Mouse (Mus musculus) c-Kit-positive CD71-positive TER-119-positive erythroid progenitor cells, embryonic 14.5 days (primary cell): ENCODE measurements around the gene Pycr2.
A peak's percentile ranks its signal among the peaks of the same experiment; 100 is the strongest.
"Not testable (repeated sequence)": the region's sequence is repeated elsewhere in the genome, so short reads cannot be mapped to it uniquely, and the experiment has no call there.

ENCODE experiments used
- DNase-seq: peaks from one replicate; pipeline ENCODE4 v3.0.0-alpha.2; 2013; ENCODE audit warnings: low spot score

Gene Pycr2

DNA sequence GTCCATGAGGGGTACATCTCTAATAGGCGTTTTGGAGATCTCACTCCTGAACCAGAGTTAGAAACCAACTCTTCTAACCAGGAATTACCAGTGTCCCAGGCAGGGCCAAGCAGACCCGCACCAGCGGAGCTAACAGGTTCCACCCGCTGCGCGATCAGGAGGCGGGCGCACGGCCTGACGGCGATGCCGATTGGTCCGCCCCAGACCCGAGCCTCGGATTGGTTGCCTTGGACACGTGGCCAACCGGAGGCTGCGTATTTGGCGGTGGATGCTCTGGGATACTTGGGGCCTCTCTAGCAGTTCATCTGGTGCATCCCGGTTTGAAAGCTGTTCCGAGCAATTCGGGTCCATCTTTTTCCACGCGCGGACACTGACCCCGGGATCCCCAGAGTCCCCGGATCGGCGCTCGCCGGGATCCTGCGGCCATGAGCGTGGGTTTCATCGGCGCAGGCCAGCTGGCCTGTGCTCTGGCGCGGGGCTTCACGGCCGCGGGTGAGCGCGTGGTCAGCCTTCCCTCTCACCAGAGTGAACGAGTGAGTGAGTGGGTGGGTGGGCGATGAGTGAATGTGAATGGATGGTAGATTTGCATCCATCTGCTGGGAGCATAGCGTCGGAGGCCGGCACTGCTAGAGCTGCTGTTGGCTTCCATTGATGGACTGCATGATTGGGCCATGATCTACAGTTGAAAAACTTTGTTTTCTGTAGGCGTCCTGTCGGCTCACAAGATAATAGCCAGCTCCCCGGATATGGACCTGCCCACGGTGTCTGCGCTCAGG lies at the start of gene Pycr2:
TSS of gene Pycr2 (plus strand) at position 255 of the 776 bp plus-strand sequence.
- DNase-seq: peak; percentile 93

DNA sequence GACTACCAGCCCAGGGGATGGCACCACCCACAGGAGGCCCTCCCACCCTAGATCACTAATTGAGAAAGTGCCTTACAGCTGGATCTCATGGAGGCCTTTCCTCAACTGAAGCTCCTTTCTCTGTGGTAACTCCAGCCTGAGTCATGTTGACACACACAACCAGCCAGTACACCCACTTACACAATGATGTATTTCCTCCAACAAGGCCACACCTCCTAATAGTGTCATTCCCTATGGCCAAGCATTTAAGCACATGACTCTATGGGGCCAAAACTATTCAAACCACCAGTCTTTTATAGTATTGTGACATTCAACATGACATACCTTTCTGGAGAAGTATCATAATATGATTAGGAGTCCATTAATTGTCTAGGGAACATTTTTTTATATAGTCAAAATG lies 45.3 kb upstream of the Pycr2 start:
- DNase-seq: no peak

DNA sequence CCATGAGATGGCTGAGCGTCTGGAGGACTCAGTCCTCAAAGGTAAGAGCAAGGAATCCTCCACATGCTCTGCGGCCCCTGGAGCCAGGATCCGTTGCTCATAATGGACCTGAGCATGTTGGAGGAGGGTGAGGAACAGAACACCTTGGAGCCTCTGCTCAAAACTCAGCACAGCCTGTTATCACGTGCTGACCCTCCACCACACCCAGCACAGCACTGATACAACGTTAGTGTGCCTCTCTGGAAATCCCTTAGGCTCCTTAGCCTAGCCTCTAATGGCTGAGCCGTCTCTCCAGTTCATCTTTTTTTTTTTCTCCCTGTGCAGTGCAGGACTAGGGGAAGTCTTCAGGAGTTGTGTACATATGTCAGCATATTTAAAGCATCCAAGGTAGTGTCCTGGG lies 44.1 kb upstream of the Pycr2 start:
- DNase-seq: no peak

DNA sequence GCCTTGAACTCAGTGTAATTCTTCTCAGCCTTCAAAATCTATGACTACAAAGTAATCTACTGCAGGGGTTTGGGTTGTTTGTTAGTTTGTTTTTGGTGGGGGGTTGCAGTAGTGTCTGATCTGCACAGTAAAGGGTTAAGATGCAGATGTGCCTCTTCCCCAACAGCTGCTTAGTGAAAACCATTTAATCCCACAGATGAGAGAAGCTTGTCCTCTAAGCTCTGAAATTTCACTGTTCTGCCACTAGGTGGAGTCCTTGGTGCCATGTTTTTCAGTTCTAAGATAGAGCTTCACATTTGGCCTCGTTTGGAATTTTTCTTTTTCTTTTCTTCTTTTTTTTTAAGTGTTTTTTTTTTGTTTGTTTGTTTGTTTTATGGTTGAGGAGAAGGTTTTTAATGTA lies 40.5 kb upstream of the Pycr2 start:
- peak; percentile 71 for DNase-seq

DNA sequence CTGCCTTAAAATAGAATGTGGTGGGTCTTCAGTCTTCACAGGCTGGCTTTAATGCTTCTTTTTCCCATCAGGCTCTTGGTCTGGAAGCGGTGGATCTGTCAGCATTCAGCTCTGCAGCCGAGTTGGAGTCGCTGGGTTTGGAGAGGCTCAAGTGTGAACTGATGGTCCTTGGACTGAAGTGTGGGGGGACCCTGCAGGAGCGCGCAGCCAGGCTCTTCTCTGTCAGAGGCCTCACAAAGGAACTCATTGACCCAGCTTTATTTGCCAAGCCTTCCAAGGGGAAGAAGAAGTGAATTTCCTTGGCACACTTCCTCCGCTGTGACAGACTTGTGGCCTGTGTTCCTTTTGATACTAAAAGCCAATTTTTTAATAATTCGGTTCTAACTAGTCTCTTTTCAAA lies 38.1 kb upstream of the Pycr2 start:
- DNase-seq: no peak

DNA sequence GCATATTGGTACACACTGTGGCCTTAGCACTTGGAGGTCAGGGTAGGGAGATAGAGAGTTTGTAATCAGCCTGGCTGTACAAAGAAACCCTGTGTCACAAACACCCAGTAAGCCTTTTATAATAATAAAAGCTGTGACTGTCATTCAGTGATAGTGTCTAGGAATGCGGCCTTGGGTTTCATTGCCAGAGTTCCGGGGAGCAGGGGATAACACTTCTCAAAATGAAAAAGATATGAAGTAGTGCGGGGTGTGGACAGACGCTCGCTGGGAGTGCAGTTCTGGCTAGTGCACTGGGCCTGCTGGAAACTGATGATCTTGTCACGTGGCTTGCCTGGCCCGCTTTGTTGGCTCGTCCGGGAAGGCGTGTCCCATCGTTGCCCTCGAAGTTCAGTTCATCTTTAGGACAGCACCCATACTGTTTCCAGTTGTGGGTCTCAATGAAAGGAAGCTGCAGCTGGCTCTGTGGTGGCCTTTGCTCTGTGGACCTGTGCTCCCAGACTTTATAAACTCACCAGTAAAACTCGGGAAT lies 33.9 kb upstream of the Pycr2 start:
- no peak for DNase-seq

DNA sequence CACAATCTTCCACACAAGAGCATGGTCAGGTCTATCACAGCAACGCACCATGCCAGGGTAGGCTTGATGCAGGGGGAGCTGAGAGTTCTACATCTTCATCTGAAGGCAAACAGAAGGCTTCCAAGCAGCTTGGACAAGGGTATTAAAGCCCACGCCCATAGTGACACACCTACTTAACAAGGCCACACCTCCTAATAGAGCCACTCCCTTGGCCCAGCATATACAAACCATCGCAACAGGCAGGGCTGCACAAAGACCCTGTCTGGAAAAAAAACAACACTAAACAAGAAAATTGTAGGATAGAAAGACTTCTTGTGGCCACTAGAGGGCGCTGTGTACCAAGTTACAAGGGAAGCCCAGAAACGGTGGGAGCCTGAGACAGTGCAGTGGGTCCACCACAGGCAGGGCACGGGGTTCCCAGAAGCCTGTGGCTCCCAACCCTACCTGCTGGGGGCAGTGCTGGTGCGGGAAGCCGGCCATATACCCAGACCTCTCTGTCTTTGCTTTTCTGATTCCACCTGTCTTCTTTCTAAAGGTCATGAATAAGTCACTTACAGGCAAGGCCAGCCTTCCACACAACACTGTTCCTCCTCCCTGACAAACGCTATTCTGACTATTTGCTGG lies 30.1 kb upstream of the Pycr2 start:
- peak; percentile 81 for DNase-seq

DNA sequence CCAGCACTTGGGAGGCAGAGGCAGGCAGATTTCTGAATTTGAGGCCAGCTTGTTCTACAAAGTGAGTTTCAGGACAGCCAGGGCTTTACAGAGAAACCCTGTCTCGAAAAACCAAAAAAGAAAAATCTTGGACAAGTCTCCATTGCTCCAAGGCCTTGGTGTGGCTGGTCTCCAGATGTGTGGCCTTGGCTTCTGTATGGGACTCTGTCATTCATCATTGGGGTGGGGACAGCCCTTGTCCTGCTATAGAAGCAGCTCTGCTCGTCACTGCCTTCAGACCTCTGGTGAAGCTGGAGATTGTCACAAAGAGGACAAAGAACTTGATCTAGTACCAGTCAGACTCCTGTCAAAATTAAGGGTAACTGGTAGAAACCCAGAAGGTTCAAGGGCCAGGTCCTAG lies 29.5 kb upstream of the Pycr2 start:
- DNase-seq: no peak

DNA sequence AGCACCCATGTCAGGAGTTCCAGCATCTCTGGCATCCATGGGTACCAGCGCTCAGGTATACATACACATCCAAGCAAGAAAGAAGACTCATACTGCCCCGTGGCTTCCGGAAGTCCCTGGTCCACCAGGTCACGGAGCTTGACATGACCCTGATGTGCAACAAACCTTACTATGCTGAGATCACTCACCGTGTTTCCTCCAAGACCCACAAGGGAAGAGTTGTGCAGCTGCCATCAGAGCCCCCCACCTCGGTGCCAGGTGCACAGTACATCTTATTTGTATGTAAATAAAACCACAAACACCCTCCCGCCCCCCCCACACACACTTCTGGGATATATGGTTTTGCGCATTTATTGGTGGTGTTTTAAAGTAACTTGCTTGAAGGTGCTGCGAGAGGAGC lies 29.0 kb upstream of the Pycr2 start:
- no peak for DNase-seq

DNA sequence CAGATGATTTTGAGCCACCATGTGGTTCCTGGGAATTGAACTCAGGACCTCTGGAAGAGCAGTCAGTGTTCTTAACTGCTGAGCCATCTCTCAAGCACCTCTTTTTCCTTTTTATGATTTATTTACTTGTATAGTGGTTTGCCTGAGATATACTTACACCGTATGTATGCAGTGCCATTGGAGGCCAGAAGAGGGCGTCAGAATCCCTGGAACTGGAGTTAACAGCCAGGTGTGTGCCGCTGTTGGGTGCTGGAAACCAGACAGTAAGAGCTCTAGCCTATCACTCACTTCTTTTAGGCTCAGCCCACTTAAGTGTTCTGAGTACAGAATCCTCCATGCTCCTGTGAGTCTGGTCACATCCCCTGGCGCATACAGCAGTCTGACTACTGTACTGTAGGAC lies 26.6 kb upstream of the Pycr2 start:
- DNase-seq: no peak

DNA sequence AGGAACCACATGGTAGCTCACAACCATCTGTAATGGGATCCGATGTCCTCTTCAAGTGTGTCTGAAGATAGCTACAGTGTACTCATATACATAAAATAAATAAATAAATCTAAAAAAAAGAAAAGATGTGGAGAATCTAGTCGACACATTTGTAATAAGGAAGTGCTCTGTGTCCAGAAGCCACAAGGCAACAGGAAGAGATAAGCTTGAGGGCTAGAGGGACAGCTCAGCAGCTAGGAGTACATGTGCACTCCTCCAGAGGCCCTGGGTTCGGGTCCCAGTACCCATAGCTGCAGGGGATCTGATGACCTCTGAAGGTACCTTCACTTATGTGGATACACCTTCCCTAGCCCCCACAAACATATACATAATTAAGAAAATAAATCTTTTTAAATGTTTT lies 22.3 kb upstream of the Pycr2 start:
- DNase-seq: no peak

DNA sequence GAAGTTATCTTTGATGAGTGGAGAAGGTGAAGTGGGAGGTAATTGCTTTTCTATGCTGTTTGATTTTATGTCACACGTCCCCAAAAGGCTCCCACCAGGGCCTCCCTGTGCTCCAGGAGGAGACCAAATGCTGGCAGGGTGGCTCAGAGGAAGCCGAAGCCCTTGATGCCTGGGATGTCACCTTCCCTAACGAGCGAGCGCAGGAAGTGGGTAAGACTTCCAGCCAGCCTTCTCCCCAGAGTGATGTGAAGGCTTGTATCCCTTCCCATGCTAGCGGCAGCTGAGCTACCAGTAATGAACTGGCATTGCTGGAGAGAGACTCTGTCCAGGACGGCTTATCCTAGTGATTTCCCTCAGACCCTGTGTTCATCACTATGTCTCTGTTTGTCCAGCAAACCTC lies 20.4 kb upstream of the Pycr2 start:
- no peak for DNase-seq

DNA sequence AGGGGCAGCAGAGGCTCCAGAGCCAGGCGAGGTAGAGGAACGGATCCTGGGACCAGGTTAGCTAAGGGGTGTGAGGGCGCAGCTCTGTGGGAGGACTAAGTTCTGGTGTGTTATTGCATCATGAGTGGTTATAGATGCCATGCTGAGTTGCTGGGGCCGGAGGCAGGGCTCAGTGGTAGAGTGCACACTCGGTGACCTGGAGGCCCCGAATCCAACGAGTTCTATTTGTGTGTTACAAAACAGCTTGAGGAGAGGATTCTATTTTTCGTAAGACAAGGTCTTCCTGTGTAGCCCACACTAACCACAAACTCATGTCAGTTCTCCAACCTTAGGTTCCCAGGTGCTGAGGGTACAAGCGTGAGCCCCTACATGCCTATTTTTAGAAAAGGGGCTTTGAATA lies 19.6 kb upstream of the Pycr2 start:
- no peak for DNase-seq

DNA sequence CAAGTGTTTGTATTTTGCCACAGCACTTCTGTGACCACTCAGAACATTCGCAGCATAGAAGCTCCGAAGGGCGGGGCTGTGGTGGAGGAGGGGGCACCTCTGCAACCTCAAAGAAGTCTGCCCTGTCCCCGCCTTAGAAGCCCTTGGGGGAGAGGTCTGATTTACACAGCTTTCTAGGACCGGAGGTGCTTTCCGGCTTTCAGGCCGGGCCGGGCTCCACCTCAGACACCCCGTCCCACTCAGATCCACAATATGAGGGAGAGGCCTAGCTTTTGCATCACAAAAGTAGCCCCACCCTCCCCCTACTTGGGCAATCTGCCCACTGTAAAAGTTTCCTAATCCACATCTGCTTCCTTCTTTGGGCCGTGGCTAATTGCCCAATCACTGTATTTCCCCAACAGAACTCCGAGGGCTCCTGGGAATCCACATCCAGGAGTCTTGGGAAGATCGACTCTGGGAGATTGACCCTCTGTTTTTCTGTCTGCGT lies 15.5 kb upstream of the Pycr2 start:
- no peak for DNase-seq

DNA sequence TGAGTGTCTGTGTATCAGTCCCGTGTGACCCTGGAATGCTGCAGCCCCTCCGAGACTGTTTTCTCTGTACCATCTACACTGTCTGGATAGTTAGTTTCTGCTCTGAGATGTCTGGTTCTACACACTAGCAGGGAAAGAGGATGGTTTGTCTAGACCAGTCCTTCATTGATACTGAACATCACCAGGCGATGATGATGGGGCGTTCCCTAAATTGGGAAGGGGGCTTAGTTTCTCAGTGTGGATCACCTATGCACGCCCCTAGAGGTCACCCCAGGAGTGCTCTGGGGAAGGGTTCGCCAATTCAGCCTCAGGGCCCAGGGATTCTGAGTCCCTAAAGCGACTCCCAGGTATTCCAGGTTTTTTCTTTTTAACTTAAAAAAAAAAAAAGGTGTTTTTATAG lies 14.9 kb upstream of the Pycr2 start:
- no peak for DNase-seq

DNA sequence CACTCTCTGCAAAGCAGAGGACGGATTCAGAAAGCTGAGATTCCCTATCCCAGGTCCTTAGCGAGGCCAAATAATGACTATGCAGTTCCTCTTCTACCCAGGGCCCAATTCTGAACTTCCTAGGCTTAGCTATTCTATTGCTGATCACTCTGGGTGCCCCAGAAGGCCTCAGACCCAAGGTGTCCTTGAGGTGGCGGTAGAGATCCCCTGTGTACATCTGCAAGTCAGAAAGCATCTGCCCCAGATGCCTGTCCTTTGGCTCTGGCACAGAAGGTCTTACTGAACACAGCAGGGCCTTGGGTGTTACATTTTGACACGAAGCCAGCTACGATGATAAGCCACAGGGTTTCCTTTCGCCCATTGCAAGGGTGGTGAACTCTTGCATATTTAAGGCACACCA lies 14.3 kb upstream of the Pycr2 start:
- no peak for DNase-seq

DNA sequence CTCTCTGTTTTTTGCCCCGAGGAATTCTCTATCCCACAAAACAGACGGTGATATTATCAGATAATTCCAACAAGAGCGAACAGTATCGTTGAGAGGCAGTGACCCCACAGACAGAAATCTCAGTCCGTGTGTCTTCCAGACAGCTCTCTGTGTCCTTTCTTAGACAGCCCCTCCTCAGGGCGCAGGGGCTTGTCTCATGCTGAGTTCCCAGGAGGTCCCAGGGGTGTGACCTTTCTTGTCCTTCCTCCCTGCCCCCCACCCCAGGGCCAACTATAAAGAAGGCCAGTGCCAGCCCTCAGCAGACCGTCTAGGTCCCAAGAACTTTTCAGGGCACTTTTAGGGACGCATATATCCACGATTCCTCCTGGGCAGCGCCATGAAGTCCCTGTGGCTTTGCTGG lies 11.3 kb upstream of the Pycr2 start, which contains the start of gene Lefty2:
TSS of gene Lefty2 (plus strand) at position 301 of the 400 bp plus-strand sequence.
- no peak for DNase-seq

DNA sequence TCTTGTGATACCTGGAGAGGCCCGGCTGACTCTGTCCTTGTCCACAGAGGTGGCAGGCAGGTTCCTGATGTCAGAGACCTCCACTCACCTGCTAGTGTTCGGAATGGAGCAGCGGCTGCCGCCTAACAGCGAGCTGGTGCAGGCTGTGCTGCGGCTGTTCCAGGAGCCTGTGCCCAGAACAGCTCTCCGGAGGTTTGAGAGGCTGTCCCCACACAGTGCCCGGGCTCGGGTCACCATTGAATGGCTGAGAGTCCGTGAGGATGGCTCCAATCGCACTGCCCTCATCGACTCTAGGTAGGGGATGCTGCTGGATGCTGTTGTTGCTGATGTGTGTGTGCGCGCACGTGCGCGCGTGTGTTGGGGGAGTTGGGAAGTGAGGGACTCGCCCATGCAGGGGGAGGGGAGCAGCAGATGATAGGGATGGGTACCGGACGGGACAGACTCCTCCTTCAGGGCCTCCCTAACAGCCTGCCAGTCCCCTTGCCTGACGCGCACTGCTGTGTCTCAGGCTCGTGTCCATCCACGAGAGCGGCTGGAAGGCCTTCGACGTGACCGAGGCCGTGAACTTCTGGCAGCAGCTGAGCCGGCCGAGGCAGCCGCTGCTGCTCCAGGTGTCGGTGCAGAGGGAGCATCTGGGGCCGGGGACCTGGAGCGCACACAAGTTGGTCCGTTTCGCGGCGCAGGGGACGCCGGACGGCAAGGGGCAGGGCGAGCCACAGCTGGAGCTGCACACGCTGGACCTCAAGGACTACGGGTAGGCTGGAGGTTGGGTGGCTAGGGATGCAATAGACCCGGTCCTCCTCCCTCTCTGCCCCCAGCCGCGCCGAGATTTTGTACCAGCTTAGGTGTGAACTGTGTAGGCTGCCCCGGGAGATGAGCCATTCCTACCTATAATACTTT lies 9.8 kb upstream of the Pycr2 start:
- not testable (repeated sequence) for DNase-seq

DNA sequence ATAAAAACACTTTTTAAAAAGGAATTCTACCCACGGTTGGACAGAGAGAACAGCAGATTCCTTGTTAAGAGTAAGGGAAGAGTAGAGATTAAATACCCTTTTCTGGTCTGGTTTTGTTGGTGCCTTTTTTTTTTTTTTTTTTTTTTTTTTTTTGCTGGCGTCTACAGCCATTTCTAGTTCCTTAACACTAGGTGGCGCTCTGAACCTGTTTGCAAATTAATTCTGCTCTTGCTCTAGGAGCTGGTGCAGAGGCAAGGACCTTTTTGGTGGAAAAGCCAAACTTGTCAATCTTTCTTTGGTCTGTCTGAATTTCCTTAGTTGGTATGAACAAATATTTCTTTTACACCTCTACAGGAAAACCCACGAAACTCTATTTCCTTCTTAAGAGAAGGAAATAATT lies 3.0 kb upstream of the Pycr2 start:
- peak; percentile 73 for DNase-seq

DNA sequence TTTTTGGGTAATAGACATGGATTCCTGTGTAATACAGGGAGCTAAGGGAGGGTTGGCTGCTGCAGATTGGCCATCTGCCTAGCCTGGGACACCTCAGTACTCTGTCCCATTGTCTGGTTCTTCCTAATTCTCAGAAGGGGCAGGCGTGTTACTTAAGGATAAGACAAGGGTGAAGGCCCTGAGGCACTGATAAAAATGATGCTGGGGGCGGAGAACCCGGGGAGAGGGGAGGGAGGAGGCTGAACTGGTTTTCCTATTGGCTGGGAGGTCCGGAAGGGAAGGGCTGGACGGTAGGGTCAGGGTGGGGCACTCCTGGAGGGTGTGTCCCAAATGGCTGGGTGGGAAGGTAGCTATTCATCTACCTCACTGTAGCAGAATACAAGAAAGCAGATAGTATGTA lies 1.2 kb upstream of the Pycr2 start:
- peak; percentile 98 for DNase-seq

DNA sequence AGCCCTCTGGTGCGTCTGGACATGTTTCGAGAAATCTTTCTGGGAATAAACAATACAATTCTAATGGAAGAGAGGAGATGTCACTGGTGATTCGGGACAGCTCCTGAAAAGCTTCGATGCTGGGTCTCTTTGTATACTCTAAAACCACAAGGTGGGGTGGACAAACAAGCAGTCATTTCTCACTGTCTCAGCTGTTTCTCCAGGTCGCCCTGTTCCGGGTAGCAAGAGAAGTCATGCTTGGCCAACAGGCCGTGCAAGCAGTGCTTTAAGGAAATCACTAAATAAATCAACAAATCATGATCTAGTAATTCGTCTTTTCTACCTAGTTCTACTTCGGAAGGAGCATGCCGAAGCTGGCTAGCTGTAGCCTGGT lies 441 bp upstream of the Pycr2 start:
- no peak for DNase-seq

DNA sequence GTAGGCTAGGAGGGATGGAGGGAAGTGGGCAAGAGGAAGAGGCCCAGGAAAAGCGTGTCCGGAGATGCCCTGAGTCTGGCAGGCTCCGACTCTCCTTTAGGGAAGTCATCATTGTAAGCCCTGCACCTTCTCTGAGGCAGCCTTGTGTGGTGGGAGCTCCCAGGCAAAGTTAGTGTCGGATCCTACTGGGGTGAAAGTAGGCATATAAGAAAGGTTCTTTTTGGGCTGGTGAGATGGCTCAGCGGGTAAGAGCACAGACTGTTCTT lies 655 bp downstream of the Pycr2 start:
- DNase-seq: no peak

DNA sequence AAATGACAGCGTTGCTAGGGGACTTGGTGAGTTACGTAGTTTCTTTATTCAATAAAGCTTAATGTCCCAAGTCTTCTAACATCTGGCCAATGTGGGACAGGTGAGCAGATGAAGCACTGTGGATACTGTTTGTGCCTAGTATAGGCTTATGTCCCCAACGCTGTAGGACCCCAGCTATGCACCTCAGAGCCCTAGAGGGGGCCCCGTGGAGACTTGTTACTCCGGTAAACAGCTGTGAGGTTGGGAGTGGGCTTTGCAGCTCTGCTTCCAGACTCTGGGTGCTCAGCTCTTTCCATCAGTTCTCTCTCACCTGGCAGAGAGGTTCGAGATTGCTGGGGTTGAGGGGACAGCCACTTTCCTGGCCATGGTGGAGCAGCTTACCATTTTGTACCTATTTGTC lies 1.2 kb downstream of the Pycr2 start:
- DNase-seq: no peak
